Mouse (Mus musculus): ENCODE data around the gene Rhox4c.
"Not testable (repeated sequence)": the region's sequence is repeated elsewhere in the genome, so short reads cannot be mapped to it uniquely, and the experiment has no call there.

Gene Rhox4c

GRCm38 (mm10) chrX:37480037-37480436 is at the start of gene Rhox4c:
Gene Rhox4c (plus strand): TSS chrX:37480337.
- not testable (repeated sequence) for DNase-seq (ENCODE audit: inconsistent ontology term)

- not testable (repeated sequence) for DNase-seq (ENCODE audit: inconsistent ontology term)
Measured at GRCm38 (mm10) chrX:37432194-37432593, 47.9 kb upstream of the Rhox4c start, which contains the start of gene Rhox4b. Gene Rhox4b (plus strand): TSS chrX:37432494.

GRCm38 (mm10) chrX:37453380-37453779 is 26.8 kb upstream of the Rhox4c start, which contains the start of gene Rhox2c:
Gene Rhox2c (plus strand): TSS chrX:37453680.
- not testable (repeated sequence) for DNase-seq (ENCODE audit: inconsistent ontology term)

GRCm38 (mm10) chrX:37458285-37458684 is 21.9 kb upstream of the Rhox4c start, which contains the start of gene Rhox3c:
Gene Rhox3c (plus strand): TSS chrX:37458585.
- not testable (repeated sequence) for DNase-seq (ENCODE audit: inconsistent ontology term)

- not testable (repeated sequence) for DNase-seq (ENCODE audit: inconsistent ontology term)
Measured at GRCm38 (mm10) chrX:37514059-37514458, 33.9 kb downstream of the Rhox4c start, which contains the start of gene Rhox4d. Gene Rhox4d (plus strand): TSS chrX:37514359.

- not testable (repeated sequence) for DNase-seq (ENCODE audit: inconsistent ontology term)
Measured at GRCm38 (mm10) chrX:37530152-37530551, 50.0 kb downstream of the Rhox4c start, which contains the start of gene Rhox2e. Gene Rhox2e (plus strand): TSS chrX:37530452.

Measured in Muller cell, postnatal 12 days (primary cell).